Mouse (Mus musculus): ENCODE results near the gene Abhd10. TPM values are rescaled to one million over a fixed set of nuclear protein-coding genes. Genes with fewer than 3 reads are reported as not detected.
A peak's percentile ranks its signal among the peaks of the same experiment; 100 is the strongest.

The Abhd10 gene
- total RNA-seq, 2 experiments from 2014 or later, result 19.8 to 20.5 TPM

DNA sequence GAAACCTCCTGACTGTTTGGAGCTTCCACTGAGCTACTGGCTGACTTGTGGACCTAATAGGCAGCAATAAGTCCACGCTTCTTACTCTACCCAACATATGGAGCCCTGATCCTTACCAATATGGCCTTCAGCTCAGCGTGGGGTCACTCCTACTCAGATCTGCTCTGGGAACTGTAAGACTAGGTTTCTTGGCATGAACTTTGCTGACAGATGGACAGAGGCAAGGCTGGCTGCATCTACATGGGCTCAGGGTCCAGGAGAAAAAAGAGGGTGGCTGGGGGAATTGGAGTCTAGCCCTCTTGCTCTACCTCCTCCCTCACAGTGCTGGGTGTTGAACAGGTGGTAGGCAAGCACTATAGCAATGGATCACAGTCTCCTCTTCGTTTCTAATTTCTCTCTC, 55.9 kb downstream of the Abhd10 start:
- no peak for TF ChIP-seq CTCF (conservative IDR thresholded peaks at IDR 0.05)
- H3K27ac ChIP-seq, result peak overlapping the region; percentile 56; the same call in 1 of the 2 replicates
- no peak overlapping the region for H3K4me3 ChIP-seq
- no peak for DNase-seq (ENCODE audit: low spot score in 2 of 2)

DNA sequence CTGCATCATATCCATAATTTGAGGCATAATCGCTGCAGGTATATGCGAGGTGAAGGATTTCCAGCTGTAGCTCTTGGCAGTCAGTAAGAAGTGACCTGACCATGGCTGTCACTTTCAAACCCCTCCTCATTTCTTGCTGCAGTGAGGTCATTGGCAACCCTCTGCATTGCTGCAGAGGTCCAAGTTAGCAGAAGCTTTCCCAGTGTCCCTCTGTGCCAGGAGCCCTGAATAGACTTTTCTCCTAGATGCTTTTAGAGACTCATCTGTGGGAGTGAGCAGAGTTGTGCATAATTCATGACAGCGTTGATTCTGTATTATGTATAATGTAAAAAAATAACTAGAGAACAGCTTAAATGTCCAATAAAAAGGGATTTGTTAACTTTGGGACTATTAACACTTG, 57.5 kb downstream of the Abhd10 start:
- Histone ChIP-seq H3K4me3 (no peak overlapping the region), H3K27ac (peak overlapping the region; percentile 56; the same call in 1 of the 2 replicates)
- DNase-seq (ENCODE audit: low spot score in 2 of 2), result no peak
- no peak for TF ChIP-seq CTCF (conservative IDR thresholded peaks at IDR 0.05)

DNA sequence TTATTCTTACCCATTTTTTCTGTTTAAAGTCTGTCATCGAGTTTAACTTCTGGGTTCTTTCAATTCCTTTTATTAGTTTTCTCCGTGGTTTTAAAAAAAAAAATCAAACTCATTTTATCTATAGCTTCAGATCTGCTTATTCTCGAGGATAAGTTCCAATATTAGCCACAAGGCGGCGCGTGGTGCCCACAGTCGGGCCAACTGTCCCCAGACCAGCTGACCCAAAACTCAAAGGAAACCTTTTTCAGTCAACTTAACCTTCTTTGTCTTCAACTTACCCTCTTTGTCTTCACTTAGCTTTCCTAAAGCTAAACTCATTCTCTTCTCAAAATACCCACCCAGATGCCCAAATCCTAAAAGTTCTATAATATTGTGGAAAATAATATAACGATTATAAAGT, 57.9 kb downstream of the Abhd10 start:
- Histone ChIP-seq H3K4me3 (no peak overlapping the region), H3K27ac (peak overlapping the region; percentile 56; the same call in 1 of the 2 replicates)
- TF ChIP-seq CTCF (conservative IDR thresholded peaks at IDR 0.05), result peak; percentile 93
- peak; percentile 56 to 84 for DNase-seq (ENCODE audit: low spot score in 2 of 2)

Other genes starting within 250 kb of the Abhd10 start
- gene Gm609, start 250.0 kb downstream of the Abhd10 start, total RNA-seq (2021), result under 1 TPM; 0.17 to 0.31 TPM
- not detected for gene Gm17783, start 210.9 kb downstream of the Abhd10 start, total RNA-seq (2021)
- gene Slc9c1, start 207.6 kb downstream of the Abhd10 start, total RNA-seq (2021), result not detected
- not detected for gene Gcsam, start 132.6 kb downstream of the Abhd10 start, total RNA-seq (2021)
- gene BC016579, start 88.9 kb downstream of the Abhd10 start, total RNA-seq (2021), result under 1 TPM in 1 of 2 experiments, not detected in 1; 0.15 TPM
- gene Tmprss7, start 49.3 kb downstream of the Abhd10 start, total RNA-seq (2021), result 1 to 10 TPM in 1 of 2 experiments, under 1 TPM in 1; 0.44 to 1.0 TPM
- 100 to 1,000 TPM; 246 to 258 TPM for gene Tagln3, start 18.3 kb downstream of the Abhd10 start, total RNA-seq (2021)
- 1 to 10 TPM; 4.4 to 5.4 TPM for gene Phldb2, start 210.6 kb upstream of the Abhd10 start, total RNA-seq (2021)